Mouse (Mus musculus) CH12F3 (cell line): ENCODE data around the gene Arrdc5.

Experiments
- in situ Hi-C: fragments of 300-500 bp; cut with MboI; formaldehyde crosslinking; loops from 2 replicates; pipeline ENCODE4 v1.14.3; 2020; ENCODE audit warnings: low sequenced_read_pairs

Gene Arrdc5

GRCm38 (mm10) chr17:56300186-56300585 is at the start of gene Arrdc5:
Arrdc5 (minus strand) TSS chr17:56300286.
- in situ Hi-C loops, result no loop called here

GRCm38 (mm10) chr17:56348586-56348985 is 48.5 kb upstream of the Arrdc5 start:
- in situ Hi-C loops, result no loop called here

- in situ Hi-C loops, result no loop called here
Observed at GRCm38 (mm10) chr17:56348128-56348527, 48.0 kb upstream of the Arrdc5 start.

GRCm38 (mm10) chr17:56345364-56345763 is 45.3 kb upstream of the Arrdc5 start:
- in situ Hi-C loops, result no loop called here

GRCm38 (mm10) chr17:56343466-56343865 is 43.4 kb upstream of the Arrdc5 start:
- in situ Hi-C loops, result no loop called here

- in situ Hi-C loops, result no loop called here
Observed at GRCm38 (mm10) chr17:56340717-56341116, 40.6 kb upstream of the Arrdc5 start.

GRCm38 (mm10) chr17:56338909-56339308 is 38.8 kb upstream of the Arrdc5 start:
- in situ Hi-C loops, result no loop called here

GRCm38 (mm10) chr17:56337791-56338190 is 37.7 kb upstream of the Arrdc5 start:
- in situ Hi-C loops, result no loop called here

GRCm38 (mm10) chr17:56337190-56337589 is 37.1 kb upstream of the Arrdc5 start:
- in situ Hi-C loops, result no loop called here

GRCm38 (mm10) chr17:56332987-56333386 is 32.9 kb upstream of the Arrdc5 start:
- in situ Hi-C loops, result no loop called here

- in situ Hi-C loops, result no loop called here
Observed at GRCm38 (mm10) chr17:56331256-56331655, 31.2 kb upstream of the Arrdc5 start.

GRCm38 (mm10) chr17:56330345-56330744 is 30.3 kb upstream of the Arrdc5 start:
- in situ Hi-C loops, result no loop called here

GRCm38 (mm10) chr17:56329267-56329666 is 29.2 kb upstream of the Arrdc5 start:
- in situ Hi-C loops, result no loop called here

- in situ Hi-C loops, result no loop called here
Observed at GRCm38 (mm10) chr17:56326153-56327147, 26.4 kb upstream of the Arrdc5 start.

- in situ Hi-C loops, result no loop called here
Observed at GRCm38 (mm10) chr17:56325450-56326152, 25.5 kb upstream of the Arrdc5 start, which contains the start of gene Kdm4b. Kdm4b (plus strand) TSS chr17:56326062.

GRCm38 (mm10) chr17:56324419-56324818 is 24.3 kb upstream of the Arrdc5 start:
- in situ Hi-C loops, result no loop called here

GRCm38 (mm10) chr17:56309191-56309945 is 9.3 kb upstream of the Arrdc5 start:
- in situ Hi-C loops, result no loop called here

GRCm38 (mm10) chr17:56308088-56308487 is 8.0 kb upstream of the Arrdc5 start:
- in situ Hi-C loops, result no loop called here

- in situ Hi-C loops, result no loop called here
Observed at GRCm38 (mm10) chr17:56305826-56306225, 5.7 kb upstream of the Arrdc5 start.

- in situ Hi-C loops, result no loop called here
Observed at GRCm38 (mm10) chr17:56305156-56305555, 5.1 kb upstream of the Arrdc5 start.

GRCm38 (mm10) chr17:56304718-56305117 is 4.6 kb upstream of the Arrdc5 start:
- in situ Hi-C loops, result no loop called here
